Mouse (Mus musculus): ENCODE data around the gene Sdf4. TPM values are rescaled to one million over a fixed set of nuclear protein-coding genes. Genes with fewer than 3 reads are reported as not detected.

Sdf4 gene
- polyA plus RNA-seq (2015; fragmentation: Nextera tagmentation; extraction: Ambion mirVana), result 104 and 111 TPM in 2 replicates

GRCm38 (mm10) chr4:155992241-155992905 is at the start of gene Sdf4, which contains the start of gene B3galt6:
Sdf4 (plus strand) TSS chr4:155992872.
B3galt6 (minus strand) TSS chr4:155992649.

GRCm38 (mm10) chr4:155943534-155944249 is 49.0 kb upstream of the Sdf4 start, which contains the start of gene Ube2j2:
Ube2j2 (plus strand) TSS chr4:155943831.

GRCm38 (mm10) chr4:155962167-155962971 is 30.3 kb upstream of the Sdf4 start, which contains the start of gene C1qtnf12:
C1qtnf12 (plus strand) TSS chr4:155962318.

DNA sequence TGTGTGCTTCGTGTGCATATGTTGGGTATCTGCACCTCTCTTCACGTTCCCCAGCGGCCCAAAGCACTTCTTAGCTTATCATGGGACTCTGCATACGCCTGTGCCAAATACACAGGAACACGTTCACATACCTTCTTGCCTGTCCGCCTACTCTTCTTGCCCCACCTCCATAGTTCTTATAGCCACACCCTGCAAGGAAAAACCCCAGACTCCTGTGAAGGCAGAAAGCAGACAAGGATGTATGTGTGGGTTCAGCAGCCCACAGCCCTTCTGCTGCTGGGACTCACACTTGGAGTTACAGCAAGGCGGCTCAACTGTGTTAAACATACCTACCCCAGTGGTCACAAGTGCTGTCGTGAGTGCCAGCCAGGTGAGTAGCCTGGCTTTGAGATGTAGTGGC is 21.0 kb downstream of the Sdf4 start, which contains the start of gene Tnfrsf4:
Tnfrsf4 (plus strand) TSS at position 207 of the 400 bp plus-strand sequence.

DNA sequence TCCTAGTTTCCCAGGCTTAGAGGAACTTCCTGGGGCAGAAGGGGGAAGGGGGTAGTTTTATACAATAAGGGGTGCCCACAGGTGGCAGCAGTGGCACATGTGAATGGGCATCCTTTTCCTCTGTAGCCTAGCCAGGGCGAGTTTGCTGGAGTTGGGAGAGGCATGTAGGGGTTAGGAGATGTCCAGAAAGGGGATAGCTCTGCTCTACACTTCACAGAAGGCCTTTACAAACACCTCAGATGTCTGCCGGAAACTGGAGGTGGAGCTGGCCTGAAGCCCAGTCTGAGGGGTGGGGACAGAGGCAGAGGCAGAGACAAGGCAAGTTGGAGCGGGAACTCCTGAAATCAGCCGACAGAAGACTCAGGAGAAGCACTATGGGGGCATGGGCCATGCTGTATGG is 33.3 kb downstream of the Sdf4 start, which contains the start of gene Tnfrsf18:
Tnfrsf18 (plus strand) TSS at position 152 of the 400 bp plus-strand sequence.

DNA sequence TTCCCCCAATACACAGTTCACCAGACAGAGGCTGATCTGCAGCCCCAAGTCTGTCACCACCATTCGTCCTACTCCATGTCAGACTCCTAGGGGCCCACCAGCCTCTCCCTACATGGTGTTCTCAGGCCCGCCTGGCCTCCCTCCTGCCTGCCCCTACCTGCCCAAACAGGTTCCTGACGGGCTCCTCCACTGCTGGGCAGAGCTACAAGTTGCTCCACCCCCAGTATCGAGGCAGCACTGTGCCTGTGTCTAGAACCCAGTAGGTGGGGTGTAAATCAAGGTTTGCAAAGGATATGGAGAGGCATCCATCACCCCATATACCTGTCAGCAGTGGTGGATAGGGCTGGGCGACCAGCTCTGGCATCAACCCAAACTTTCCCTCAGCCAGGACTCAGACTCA is 66.6 kb downstream of the Sdf4 start, which contains the start of gene Ttll10:
Ttll10 (minus strand) TSS at position 154 of the 400 bp plus-strand sequence.

MicroRNAs encoded within 50 kb of the gene (microRNA counts, 519-probe panel; counts per million panel counts)
- microRNA mmu-miR-200a, result 88.3 counts per million
- 5,016 counts per million, percentile 34 among the panel's probes with 10 or more counts for microRNA mmu-miR-200b
- microRNA mmu-miR-429, result 4,780 counts per million, percentile 29 among the panel's probes with 10 or more counts

Other genes with a start within 250 kb of the Sdf4 start
- 45.9 and 48.6 TPM in 2 replicates for gene Atad3a, start 231.8 kb upstream of the Sdf4 start, polyA plus RNA-seq (2015; fragmentation: Nextera tagmentation; extraction: Ambion mirVana)
- gene Vwa1, start 218.2 kb upstream of the Sdf4 start, polyA plus RNA-seq (2015; fragmentation: Nextera tagmentation; extraction: Ambion mirVana), result 7.7 and 9.2 TPM in 2 replicates
- gene Tmem88b, start 207.0 kb upstream of the Sdf4 start, polyA plus RNA-seq (2015; fragmentation: Nextera tagmentation; extraction: Ambion mirVana), result 0.05 TPM in 2 replicates
- gene Ankrd65, start 202.4 kb upstream of the Sdf4 start, polyA plus RNA-seq (2015; fragmentation: Nextera tagmentation; extraction: Ambion mirVana), result 0.41 and 0.63 TPM in 2 replicates
- 202 and 239 TPM in 2 replicates for gene Mrpl20, start 190.0 kb upstream of the Sdf4 start, polyA plus RNA-seq (2015; fragmentation: Nextera tagmentation; extraction: Ambion mirVana)
- gene Ccnl2, start 180.4 kb upstream of the Sdf4 start, polyA plus RNA-seq (2015; fragmentation: Nextera tagmentation; extraction: Ambion mirVana), result 89.4 and 98.1 TPM in 2 replicates
- 120 and 131 TPM in 2 replicates for gene Aurkaip1, start 161.6 kb upstream of the Sdf4 start, polyA plus RNA-seq (2015; fragmentation: Nextera tagmentation; extraction: Ambion mirVana)
- 46.8 and 65.4 TPM in 2 replicates for gene Mxra8, start 153.2 kb upstream of the Sdf4 start, polyA plus RNA-seq (2015; fragmentation: Nextera tagmentation; extraction: Ambion mirVana)
- 4.9 and 5.7 TPM in 2 replicates for gene Dvl1, start 145.5 kb upstream of the Sdf4 start, polyA plus RNA-seq (2015; fragmentation: Nextera tagmentation; extraction: Ambion mirVana)
- gene Tas1r3, start 129.5 kb upstream of the Sdf4 start, polyA plus RNA-seq (2015; fragmentation: Nextera tagmentation; extraction: Ambion mirVana), result 0.14 and 0.18 TPM in 2 replicates
- 7.5 and 8.4 TPM in 2 replicates for gene Cptp, start 123.4 kb upstream of the Sdf4 start, polyA plus RNA-seq (2015; fragmentation: Nextera tagmentation; extraction: Ambion mirVana)
- 31.6 and 32.7 TPM in 2 replicates for gene Ints11, start 123.3 kb upstream of the Sdf4 start, polyA plus RNA-seq (2015; fragmentation: Nextera tagmentation; extraction: Ambion mirVana)
- 26.0 and 27.2 TPM in 2 replicates for gene Pusl1, start 101.1 kb upstream of the Sdf4 start, polyA plus RNA-seq (2015; fragmentation: Nextera tagmentation; extraction: Ambion mirVana)
- 8.0 and 10.8 TPM in 2 replicates for gene Acap3, start 101.0 kb upstream of the Sdf4 start, polyA plus RNA-seq (2015; fragmentation: Nextera tagmentation; extraction: Ambion mirVana)
- 73.1 and 76.2 TPM in 2 replicates for gene Ube2j2, start 49.0 kb upstream of the Sdf4 start, polyA plus RNA-seq (2015; fragmentation: Nextera tagmentation; extraction: Ambion mirVana)
- 205 and 213 TPM in 2 replicates for gene C1qtnf12, start 30.6 kb upstream of the Sdf4 start, polyA plus RNA-seq (2015; fragmentation: Nextera tagmentation; extraction: Ambion mirVana)
- gene B3galt6, start 223 bp upstream of the Sdf4 start, polyA plus RNA-seq (2015; fragmentation: Nextera tagmentation; extraction: Ambion mirVana), result 6.3 and 6.5 TPM in 2 replicates
- 1.2 and 1.3 TPM in 2 replicates for gene Tnfrsf4, start 21.0 kb downstream of the Sdf4 start, polyA plus RNA-seq (2015; fragmentation: Nextera tagmentation; extraction: Ambion mirVana)
- 1.2 and 2.7 TPM in 2 replicates for gene Tnfrsf18, start 33.3 kb downstream of the Sdf4 start, polyA plus RNA-seq (2015; fragmentation: Nextera tagmentation; extraction: Ambion mirVana)
- gene Ttll10, start 66.5 kb downstream of the Sdf4 start, polyA plus RNA-seq (2015; fragmentation: Nextera tagmentation; extraction: Ambion mirVana), result 0.16 and 0.45 TPM in 2 replicates
- gene 9430015G10Rik, start 117.1 kb downstream of the Sdf4 start, polyA plus RNA-seq (2015; fragmentation: Nextera tagmentation; extraction: Ambion mirVana), result 8.9 and 9.5 TPM in 2 replicates
- gene Rnf223, start 137.6 kb downstream of the Sdf4 start, polyA plus RNA-seq (2015; fragmentation: Nextera tagmentation; extraction: Ambion mirVana), result 0.17 and 0.21 TPM in 2 replicates
- gene Agrn, start 204.6 kb downstream of the Sdf4 start, polyA plus RNA-seq (2015; fragmentation: Nextera tagmentation; extraction: Ambion mirVana), result 16.2 and 22.4 TPM in 2 replicates
- gene Isg15, start 207.9 kb downstream of the Sdf4 start, polyA plus RNA-seq (2015; fragmentation: Nextera tagmentation; extraction: Ambion mirVana), result 77.6 and 109 TPM in 2 replicates
- 3.3 TPM in 2 replicates for gene AW011738, start 210.4 kb downstream of the Sdf4 start, polyA plus RNA-seq (2015; fragmentation: Nextera tagmentation; extraction: Ambion mirVana)
- gene Perm1, start 223.0 kb downstream of the Sdf4 start, polyA plus RNA-seq (2015; fragmentation: Nextera tagmentation; extraction: Ambion mirVana), result 0.25 and 0.34 TPM in 2 replicates
- gene Plekhn1, start 242.0 kb downstream of the Sdf4 start, polyA plus RNA-seq (2015; fragmentation: Nextera tagmentation; extraction: Ambion mirVana), result 5.6 and 7.4 TPM in 2 replicates
- 52.4 and 53.7 TPM in 2 replicates for gene Noc2l, start 243.1 kb downstream of the Sdf4 start, polyA plus RNA-seq (2015; fragmentation: Nextera tagmentation; extraction: Ambion mirVana)